Mouse (Mus musculus): Measurements from ENCODE around the gene Macrod2.

DNA sequence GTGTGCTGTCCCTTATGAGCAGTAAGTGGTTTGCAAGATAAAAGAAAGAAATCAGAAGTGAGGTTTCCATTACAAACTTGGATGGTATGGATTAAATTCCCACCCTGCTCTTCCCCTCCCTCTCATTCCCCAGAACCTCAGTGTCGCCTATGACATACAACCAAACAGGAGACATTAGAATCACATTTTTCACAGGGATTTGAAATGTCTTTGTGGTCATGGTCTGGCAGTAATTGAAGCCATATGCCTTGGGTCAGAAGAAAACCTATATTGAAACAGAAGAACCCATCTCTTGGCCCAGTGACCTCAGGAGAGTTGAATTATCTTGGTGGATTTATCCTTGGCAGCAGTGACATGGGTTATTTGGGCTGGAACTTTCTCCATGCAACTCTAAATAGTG lies 778.1 kb downstream of the Macrod2 start:
- TF ChIP-seq CTCF (IDR thresholded peaks at IDR 0.05; ENCODE audit: extremely low read depth, insufficient read length, insufficient replicate concordance, low read depth, low read length) (no peak), POLR2A (IDR thresholded peaks at IDR 0.05; ENCODE audit: low read depth, low read length) (no peak)
